Mouse (Mus musculus) kidney, postnatal 4 days (tissue): ENCODE measurements around the gene Paics.
"Not testable (repeated sequence)": the region's sequence is repeated elsewhere in the genome, so short reads cannot be mapped to it uniquely, and the experiment has no call there.

Experiments used
- DNase-seq, 2 experiments: peaks; one replicate each; pipeline ENCODE4 v3.0.0; 2021; ENCODE audit warnings: mixed read lengths in 2 of 2

Gene Paics

GRCm38 (mm10) chr5:76952112-76953040 is 1.3 kb downstream of the Paics start:
- no peak for DNase-seq

DNA sequence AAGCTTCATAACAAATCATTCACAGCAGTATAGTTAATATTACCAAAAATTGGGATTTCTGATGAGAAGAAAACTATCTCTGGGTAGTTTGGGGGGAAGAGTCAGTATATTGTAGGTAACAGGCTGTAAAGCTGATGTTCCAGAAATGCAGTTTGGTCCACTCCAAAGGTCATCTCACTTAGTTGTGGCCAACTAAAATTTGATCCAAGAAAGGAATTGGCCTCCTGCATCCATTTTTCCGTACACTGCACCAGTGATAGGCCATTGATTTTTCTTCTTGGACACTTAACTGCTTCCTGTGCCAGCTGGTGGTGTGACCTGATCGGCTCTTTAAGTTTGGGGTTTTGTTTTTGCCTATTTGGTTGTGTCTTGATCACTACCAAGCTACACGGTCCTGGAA is 2.7 kb downstream of the Paics start:
- DNase-seq = no peak

- DNase-seq = no peak
Observed at GRCm38 (mm10) chr5:76954271-76954900, 3.3 kb downstream of the Paics start.

DNA sequence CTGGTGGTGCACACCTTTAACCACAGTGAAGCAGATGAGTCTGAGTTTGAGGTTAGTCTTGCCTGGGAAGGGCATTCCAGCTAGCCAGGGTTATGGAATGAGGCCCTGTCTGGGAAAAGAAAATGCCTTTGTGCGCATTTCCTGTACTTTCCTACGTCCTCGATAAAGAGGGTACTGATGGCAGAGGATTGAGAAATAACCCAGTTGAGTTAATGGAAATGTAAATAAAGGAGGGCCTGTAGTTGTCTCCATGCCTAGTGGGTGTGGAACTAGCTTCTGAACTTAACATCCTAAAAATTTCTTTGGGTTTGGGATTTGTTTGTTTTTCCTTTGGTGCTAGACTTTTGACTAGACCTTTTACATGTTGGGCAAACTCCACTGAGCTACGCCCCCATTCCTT is 4.4 kb downstream of the Paics start:
- DNase-seq = no peak

GRCm38 (mm10) chr5:76957954-76958353 is 6.8 kb downstream of the Paics start:
- peak in 1 of 2 experiments; percentile 30 for DNase-seq

DNA sequence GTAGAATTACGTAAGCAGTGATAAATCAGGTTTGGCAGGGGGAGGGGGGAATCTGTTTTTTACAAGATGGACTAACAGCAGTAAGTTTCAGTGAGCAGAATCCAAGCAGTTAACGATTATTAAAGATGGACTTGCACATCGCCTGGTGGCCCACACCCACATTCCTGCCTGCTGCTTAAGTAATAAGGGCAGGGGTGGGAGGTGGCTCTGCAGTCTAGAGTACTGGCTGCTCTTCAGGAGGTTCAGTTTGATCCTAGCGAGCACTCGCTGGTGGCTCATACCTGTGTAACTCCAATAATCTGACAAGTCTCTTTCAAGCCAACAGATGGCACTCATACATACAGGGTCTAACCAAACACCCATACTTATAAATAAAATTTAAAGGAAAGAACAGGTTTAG is 8.5 kb downstream of the Paics start:
- peak in 1 of 2 experiments; percentile 11 for DNase-seq

GRCm38 (mm10) chr5:76962545-76962944 is 11.4 kb downstream of the Paics start:
- no peak for DNase-seq

DNA sequence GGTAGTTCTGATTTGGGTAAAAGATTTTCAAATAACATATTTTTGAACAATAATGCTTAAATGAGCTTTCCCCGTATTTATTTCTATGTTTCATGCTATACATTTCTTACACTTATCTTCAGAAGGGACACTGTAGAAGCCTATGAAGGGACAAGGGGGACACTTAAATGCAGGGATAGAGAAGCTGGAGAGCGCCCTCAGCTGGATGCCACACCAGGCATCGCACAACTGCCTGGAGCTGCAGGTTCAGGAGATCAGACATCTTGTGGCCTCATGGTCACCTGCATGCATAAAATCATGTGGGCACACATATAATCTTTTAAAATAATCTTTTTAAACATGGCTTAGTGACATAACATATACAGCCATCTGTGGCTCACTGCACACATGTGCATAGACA is 13.5 kb downstream of the Paics start:
- DNase-seq = peak; percentile 19 to 43

- DNase-seq = peak in 1 of 2 experiments; percentile 6
Observed at GRCm38 (mm10) chr5:76969250-76969649, 18.1 kb downstream of the Paics start.

- DNase-seq = not testable (repeated sequence)
Observed at GRCm38 (mm10) chr5:76971115-76971514, 20.0 kb downstream of the Paics start.

GRCm38 (mm10) chr5:76973488-76973887 is 22.4 kb downstream of the Paics start:
- DNase-seq = no peak

DNA sequence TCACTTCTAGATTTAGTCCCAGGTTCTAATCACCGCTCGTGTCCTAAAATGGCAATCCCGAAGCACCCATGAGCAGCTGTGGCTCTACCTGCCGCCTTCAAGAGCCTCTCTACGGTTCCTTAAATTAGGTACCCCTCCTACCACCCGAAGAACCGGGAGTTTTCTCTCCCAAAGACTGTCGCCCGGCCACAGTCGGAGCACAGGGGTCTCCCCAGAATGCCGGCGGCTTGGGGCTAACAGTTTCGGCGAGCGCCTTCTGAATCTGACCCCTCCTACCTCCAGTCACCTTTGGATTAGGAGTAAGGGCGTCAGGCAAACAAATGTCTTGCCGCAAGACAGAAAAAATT is 23.1 kb downstream of the Paics start:
- DNase-seq = no peak

DNA sequence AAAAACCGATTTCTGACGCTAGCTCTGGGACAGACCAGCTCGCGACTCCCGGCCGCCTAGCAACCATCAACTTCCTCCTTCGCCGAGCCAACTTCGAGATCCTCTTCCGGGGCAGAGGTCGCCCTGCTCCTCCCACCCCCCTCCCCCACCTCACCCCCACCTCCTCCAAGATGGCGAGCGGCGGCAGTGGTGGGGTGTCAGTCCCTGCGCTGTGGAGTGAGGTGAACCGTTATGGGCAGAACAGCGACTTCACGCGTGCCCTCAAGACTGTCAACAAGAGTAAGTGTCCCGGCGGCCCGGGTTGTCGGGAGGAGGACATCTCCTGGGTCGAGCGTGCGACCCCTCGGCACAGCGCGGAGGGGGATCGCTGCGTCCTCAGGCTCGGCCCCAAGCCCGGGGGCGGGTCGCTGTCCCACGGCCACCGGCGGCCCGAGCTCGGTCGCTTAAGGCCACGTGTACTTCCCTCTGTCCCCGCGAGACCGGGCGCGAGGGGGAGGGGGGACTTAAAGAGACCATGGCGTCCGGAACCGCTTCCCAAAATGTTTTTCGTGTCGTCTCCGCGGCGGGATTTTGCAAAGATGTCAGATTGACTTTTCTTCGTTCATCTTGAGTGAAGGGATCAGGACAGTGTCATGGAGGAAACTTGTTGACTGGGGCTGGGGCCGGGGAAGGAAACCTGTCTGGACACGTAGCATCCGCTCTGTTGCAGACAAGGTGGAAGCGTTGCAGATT is 23.6 kb downstream of the Paics start, which contains the start of gene Srp72:
Srp72 (plus strand) TSS at position 130 of the 732 bp plus-strand sequence.
- DNase-seq = peak; percentile 89 to 94

DNA sequence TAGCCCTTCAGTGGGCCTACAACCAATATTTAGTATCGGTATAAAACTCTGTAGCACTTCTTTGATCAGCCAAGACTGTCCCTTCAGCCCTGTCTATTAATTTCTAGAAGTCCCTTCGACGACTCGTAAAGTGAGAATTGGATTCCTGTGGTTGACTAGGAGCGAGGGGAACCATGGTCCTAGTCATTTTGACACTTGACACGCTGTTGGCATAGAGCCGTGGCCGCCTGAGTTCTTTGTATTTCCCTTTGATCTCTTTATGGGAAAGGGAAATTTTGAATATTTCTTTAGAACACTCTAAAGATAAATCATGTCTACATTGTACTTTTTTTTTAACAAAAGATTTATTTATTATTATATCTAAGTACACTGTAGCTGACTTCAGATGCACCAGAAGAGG is 24.6 kb downstream of the Paics start:
- peak; percentile 35 to 37 for DNase-seq

DNA sequence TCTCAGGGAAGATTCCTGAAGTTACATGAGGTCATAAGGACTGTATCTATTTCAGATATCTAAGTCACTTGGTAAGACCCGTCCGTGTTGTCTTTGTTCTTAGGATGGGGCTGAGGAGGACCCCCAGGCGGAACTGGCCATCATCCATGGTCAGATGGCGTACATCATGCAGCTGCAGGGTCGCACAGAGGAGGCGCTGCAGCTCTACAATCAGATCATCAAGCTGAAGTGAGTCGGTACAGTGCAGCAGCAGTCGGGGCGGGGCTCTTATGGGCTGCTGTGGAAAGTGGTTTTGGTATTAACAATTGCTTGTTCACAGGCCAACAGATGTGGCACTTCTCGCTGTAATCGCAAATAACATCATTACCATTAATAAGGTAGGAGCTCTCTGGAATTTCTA is 32.9 kb downstream of the Paics start:
- DNase-seq = no peak

DNA sequence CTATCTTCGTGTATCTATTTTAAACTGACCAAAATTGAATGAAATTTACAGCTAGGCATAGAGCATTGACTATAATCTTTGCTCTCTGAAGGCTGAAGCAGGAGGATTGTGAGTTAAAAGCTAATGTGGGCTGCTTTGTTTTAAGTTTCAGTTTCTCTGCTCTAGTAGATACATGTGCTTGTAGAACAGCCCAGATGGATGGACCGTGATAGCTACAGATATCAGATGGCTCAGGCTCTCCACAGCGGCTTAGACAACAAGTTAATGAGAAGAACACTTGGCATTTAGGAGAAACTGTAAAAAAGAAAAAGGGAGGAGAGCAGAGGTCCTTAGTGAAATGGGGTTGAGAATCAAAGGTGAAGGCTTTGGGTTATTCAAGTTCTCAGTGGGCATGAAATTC is 39.7 kb downstream of the Paics start:
- DNase-seq = no peak

GRCm38 (mm10) chr5:76993174-76993814 is 42.2 kb downstream of the Paics start:
- DNase-seq = no peak

GRCm38 (mm10) chr5:76998416-76998815 is 47.3 kb downstream of the Paics start:
- no peak for DNase-seq

GRCm38 (mm10) chr5:77001192-77001591 is 50.1 kb downstream of the Paics start:
- DNase-seq = no peak

DNA sequence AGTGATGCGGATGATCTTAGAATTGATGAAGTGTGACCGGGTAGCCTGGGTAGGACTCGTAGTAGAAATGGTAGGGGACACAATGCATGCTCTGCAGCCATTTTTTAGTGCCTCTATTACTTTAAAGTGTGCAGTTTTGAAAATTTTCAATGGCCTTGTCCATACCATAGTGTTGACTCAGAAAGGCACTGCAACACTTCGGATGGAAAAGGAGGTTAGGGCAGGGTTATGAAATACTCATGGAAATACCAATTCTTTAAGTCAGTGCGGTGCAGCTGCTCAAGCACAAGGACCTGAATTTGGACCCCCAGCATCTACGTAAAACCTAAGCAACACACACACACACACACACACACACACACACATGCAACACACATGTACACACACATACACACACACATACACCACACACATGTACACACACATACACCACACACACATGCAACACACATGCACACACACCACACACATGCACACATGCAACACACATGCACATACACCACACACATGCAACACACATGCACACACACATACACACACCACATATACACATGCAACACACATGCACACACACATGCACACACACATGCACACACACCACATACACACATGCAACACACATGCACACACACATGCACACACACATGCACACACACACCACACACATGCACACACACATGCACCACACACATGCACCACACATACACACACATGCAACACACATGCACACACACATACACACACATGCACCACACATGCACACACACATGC is 53.1 kb downstream of the Paics start, which contains the start of gene Arl9:
Arl9 (plus strand) TSS at position 5 of the 771 bp plus-strand sequence.
- no peak for DNase-seq

DNA sequence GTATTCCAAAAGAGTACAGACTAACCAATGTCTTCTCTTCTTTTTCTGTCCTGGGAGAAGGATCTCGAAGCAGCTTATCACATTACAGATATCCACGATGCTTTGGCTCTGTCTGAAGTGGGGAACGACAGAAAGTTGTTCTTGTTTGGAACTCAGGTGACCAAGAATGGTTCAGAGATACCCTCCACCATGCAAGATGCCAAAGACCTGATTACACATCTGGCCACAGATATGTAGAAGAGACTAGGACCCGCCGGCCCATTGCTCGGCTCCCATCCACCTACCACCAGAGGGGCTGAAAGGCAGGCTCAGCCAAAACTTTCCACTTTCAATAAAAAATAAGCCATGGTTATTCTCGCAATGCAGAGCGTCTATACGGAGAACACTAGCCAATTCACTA is 59.2 kb downstream of the Paics start:
- no peak for DNase-seq

DNA sequence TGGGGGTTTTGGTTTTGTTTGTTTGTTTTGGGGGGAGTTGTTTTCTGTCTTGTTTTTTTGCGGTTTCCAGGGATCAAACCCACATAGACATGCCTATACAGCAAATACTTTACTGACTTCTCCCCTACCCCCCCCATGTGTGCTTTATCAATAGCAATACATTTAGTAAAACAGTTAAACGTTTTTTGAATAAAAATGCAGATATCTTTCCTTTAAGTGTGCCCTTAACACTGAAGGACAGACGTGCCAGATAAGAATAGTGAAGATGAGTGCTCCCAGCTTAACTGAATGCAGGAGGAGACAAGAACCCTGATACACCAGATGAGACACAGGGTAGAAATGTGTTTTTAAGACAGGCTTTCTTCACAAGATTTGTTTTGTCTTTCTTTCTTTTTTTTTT is 60.0 kb downstream of the Paics start:
- DNase-seq = no peak
